Mouse (Mus musculus) left cerebral cortex, postnatal 36 days (tissue): ENCODE results near the gene Rock2. TPM values are rescaled to one million over a fixed set of nuclear protein-coding genes. Genes with fewer than 3 reads are reported as not detected.

Source experiments
- DNase-seq, 2 experiments: peaks; one replicate each; pipeline ENCODE4 v3.0.0; 2021 to 2022; ENCODE audit warnings: low spot score in 2 of 2, mixed read lengths in 1 of 2
- intact Hi-C: fragments of 180-260 bp; cut with DNase I; formaldehyde crosslinking; loops from one replicate; pipeline ENCODE4 v1.15.1; 2025
- total RNA-seq, 2 experiments: library from RNA; stranded (reverse); gene quantifications; 2 replicates each; pipeline ENCODE4 v1.2.3; 2021

The Rock2 gene
- total RNA-seq, 2 experiments from 2014 or later: 122 to 152 TPM

DNA sequence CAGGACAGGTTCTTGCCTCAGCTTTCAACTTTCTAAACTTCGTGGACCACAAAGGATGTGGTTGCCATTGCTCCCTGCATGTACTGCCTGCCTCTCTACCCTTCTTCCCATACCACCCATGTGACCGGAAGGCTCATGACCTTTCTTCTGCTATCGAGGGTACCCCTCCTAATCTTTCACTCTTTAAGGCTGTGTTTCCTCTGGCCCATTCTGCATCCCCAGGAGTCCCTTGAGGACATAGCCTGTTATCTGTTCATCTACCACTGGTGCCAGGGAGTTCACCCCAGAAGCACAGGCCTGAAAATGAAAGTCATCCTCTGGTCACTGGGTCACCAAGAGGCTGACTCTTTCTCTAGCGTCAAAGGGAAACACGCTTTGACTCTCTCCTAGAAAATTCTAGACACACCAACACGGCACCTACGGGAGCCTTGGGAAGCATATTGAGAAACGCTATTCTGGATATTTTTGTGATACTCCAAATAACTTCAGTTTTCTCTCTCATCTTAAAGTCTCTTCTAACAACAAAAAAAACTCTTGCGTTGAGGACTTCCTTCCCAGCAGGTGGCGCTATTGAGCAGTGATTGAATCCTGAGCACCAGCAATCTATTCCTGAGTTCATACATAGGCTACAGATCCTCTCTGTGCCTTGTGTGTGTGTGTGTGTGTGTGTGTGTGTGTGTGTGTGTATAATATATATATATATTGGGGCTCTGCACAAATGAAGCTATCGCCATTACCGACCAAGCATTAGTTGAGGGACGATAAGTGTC, 138.2 kb downstream of the Rock2 start:
- intact Hi-C loops: loop anchor here (2.0 kb wide), 2 partner anchors 144 to 224 kb away; partner anchors contain the start of gene Kcnf1
- peak; percentile 75 to 81 for DNase-seq

GRCm38 (mm10) chr12:17033464-17033841, 138.8 kb downstream of the Rock2 start:
- intact Hi-C loops: loop anchor here (2.0 kb wide), 2 partner anchors 143 to 223 kb away; partner anchors contain the start of gene Kcnf1
- peak in 1 of 2 experiments; percentile 38 for DNase-seq

- intact Hi-C loops: loop anchor here (5.0 kb wide), 2 partner anchors 63 to 123 kb away; no protein-coding TSS in a partner anchor
- no peak for DNase-seq
Observed at GRCm38 (mm10) chr12:17034671-17035070, 140.0 kb downstream of the Rock2 start.

DNA sequence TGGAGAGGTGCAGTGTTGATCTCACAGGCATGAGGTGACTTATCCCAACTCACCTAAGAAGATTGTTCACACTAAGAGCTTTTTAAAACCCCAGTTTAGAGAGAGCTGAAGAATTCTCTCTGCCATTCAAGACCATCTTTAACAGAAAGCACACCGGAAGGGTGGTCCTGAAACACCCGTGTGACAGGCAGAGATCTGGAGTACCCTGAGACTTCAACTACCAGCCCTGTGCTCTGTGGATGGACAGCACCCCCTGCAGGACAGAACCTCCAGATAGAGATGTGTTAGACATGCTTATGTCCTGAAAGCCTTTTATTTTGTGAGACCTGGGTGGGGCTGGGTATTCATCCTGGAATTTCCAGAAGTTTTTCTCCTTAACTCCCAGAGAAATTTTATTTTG, 140.4 kb downstream of the Rock2 start:
- DNase-seq: no peak
- intact Hi-C loops: loop anchor here (5.0 kb wide), 2 partner anchors 62 to 122 kb away; no protein-coding TSS in a partner anchor

- intact Hi-C loops: loop anchor here (5.0 kb wide), 2 partner anchors 61 to 121 kb away; no protein-coding TSS in a partner anchor
Observed at GRCm38 (mm10) chr12:17036532-17036931, 141.8 kb downstream of the Rock2 start.

GRCm38 (mm10) chr12:17037053-17037610, 142.4 kb downstream of the Rock2 start:
- intact Hi-C loops: loop anchor here (5.0 kb wide), 2 partner anchors 60 to 120 kb away; no protein-coding TSS in a partner anchor
- peak; percentile 61 to 64 for DNase-seq

More at GRCm38 (mm10) chr12:17036532-17036931, 141.8 kb downstream of the Rock2 start:
- no peak for DNase-seq

Other genes starting within 250 kb of the Rock2 start
- gene Ntsr2, start 241.5 kb upstream of the Rock2 start, total RNA-seq: 100 to 1,000 TPM; 154 to 164 TPM
- gene Greb1, start 94.0 kb upstream of the Rock2 start, total RNA-seq: 1 to 10 TPM; 1.5 to 1.9 TPM
- gene E2f6, start 83.9 kb upstream of the Rock2 start, total RNA-seq: 10 to 100 TPM; 32.4 to 37.5 TPM
- gene Pqlc3, start 105.5 kb downstream of the Rock2 start, total RNA-seq: 1 to 10 TPM in 1 of 2 experiments, under 1 TPM in 1; 0.84 to 1.4 TPM
- under 1 TPM; 0.34 to 0.89 TPM for gene 2410004P03Rik, start 116.8 kb downstream of the Rock2 start, total RNA-seq